Mouse (Mus musculus) retina, embryonic 14.5 days (tissue): ENCODE data around the gene Sycp2.
"Not testable (repeated sequence)": the region's sequence is repeated elsewhere in the genome, so short reads cannot be mapped to it uniquely, and the experiment has no call there.

Source experiments
- DNase-seq: peaks from one replicate; pipeline ENCODE4 v3.0.0-alpha.2; 2015; ENCODE audit warnings: low spot score

Sycp2 gene

GRCm38 (mm10) chr2:178413481-178414260, 6.2 kb upstream of the Sycp2 start:
- DNase-seq = no peak

DNA sequence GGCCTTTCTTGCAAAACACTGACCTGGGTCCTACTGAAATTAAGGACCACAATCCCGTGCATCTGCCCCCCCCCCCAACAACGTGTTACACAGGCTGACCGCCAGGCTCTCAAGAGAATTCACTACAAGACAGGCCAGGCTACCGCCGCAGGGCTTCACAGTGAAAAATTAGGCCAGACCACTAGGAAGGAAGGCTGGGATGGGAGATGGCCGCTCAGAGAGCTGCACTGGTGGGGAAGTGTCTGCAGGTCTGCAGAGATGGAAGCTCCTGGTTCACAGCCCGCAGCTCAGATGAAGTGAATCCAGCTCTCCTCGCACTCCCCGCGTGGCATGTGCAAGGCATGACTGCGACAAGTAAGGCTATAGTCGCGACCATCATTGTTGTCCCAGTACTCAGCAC, 5.6 kb upstream of the Sycp2 start:
- peak; percentile 44 for DNase-seq

DNA sequence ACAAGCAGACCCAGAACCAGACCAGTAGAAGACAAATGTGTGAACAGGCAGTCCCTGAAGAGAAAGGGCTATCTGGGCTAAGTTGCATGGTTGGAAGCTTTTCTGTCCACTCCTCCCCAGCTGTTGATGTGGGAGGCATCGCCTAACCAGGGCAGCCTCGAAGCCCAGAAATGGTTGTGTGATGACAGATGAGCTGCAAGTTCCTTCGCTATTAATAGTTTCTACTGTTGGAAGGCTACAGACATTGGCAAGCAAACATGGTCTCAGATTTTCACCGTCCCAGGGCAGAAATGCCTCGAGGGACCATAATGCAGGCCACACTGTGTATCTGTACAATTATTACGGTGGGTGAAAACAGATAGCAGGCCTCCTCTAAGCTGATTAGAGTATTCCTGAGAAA, 5.1 kb upstream of the Sycp2 start:
- DNase-seq = peak; percentile 32

DNA sequence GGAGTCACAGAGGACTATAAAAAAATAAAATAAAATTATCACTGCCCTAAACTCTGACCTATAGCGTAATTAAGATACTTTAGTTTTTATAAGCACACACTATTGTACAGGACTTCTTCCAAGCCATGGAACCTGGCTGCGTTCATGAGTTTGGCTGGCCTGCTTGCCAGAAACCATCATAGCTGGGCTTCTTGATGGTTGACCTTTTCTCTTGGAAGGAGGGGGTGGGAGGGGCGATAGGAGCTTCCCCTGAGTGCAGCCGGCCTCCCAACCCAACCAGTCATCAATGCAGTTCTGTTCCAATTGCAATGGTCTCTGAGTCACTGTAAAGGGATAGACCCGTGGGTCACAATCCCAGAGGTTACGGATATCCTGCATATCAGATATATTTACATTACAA, 2.8 kb upstream of the Sycp2 start:
- DNase-seq = no peak

- no peak for DNase-seq
Observed at GRCm38 (mm10) chr2:178409024-178409423, 1.5 kb upstream of the Sycp2 start.

- no peak for DNase-seq
Observed at GRCm38 (mm10) chr2:178342597-178342996, 64.9 kb downstream of the Sycp2 start.

DNA sequence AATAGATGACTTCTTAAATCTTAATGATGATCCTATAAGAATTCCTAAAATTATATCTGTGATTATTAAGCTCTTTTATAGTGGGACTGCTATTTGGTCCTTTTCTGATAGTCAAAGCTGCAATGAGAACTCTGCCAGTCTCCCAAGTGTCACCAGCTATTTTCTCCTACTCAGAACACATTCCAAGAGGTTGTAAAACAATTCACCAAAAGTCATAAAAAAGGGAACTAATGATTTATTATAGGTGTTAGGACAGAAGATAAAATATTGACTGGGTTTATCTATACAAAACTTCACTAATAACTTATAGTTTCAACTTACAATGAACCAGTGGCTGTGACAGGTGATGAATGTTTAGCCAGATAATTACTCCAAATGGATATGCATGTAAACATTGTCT, 65.4 kb downstream of the Sycp2 start:
- not testable (repeated sequence) for DNase-seq

- peak; percentile 41 for DNase-seq
Observed at GRCm38 (mm10) chr2:178339044-178339443, 68.4 kb downstream of the Sycp2 start.

GRCm38 (mm10) chr2:178337878-178338277, 69.6 kb downstream of the Sycp2 start:
- peak; percentile 68 for DNase-seq

GRCm38 (mm10) chr2:178329986-178330385, 77.5 kb downstream of the Sycp2 start:
- no peak for DNase-seq

DNA sequence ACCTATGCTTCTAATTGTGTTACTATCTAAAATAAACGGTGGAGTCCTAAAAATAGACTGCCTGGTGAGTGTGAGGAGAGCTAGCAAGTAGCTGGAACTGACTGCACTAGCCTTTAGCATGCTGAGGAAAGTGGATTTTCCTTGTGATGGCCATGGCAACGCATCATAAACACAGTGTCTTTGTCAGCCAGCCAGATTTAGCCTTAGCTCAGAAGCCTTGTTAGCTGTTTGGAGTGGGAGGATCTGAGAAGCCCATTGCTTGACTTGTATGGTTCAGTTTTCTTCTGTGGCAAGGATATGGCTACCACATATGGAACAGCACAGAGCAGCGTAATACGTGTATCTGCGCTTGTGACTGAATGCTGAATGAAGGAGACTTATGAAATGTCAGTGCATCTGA, 77.9 kb downstream of the Sycp2 start:
- DNase-seq = no peak

GRCm38 (mm10) chr2:178327466-178328040, 79.9 kb downstream of the Sycp2 start:
- DNase-seq = peak; percentile 87

DNA sequence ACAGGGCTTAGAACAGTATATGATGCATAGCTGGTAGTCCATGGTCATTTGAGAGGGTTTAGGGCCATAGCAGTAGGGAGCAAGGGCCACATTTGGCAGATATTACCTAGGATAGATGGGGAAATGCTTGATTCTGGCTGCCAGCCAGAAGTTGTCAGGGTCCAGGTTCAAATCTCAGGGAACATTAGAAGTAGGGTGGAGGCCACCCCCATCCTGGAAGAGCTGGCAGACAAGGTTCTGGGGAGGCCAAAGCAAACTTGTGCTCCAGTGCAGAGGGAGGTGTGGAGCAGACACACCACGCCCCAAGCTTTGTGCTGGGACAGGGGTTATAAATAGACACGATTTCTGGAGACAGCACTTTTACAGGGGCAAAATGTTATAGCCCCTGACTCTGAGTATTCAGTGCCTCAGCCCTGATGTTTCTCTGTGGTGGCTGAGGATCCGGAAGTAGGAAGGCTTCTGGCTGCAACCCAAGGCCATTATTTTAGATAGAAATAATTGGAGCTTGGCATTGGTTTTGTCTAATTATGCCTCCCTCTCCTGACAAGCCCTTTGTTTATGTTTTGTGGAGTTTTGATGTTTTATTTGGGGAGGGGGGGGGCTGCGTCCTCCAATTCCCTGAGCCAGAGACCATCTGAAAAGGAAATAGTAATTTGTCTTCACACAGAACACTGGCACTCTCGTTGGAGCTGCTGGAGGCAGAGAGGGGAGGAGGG, 80.6 kb downstream of the Sycp2 start:
- no peak for DNase-seq

DNA sequence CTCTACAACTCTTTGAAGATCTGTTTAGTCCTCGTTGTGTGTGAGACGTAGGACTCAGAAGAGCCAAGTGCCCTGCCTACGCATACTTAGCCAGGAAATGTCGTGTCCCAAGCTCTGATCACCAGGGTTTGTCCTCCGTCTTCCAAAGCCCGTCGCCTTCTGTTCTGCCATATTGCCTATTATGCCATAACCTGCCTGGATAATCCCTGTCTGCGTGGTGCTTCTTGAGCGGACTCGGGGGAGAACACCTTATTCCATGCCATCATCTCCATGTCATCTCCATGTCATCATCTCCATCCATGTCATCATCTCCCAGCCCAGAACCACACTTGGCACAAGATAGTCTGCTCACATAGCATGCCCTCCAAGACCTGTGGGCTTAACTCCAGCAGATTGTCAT, 81.4 kb downstream of the Sycp2 start:
- no peak for DNase-seq

GRCm38 (mm10) chr2:178324818-178325217, 82.7 kb downstream of the Sycp2 start:
- no peak for DNase-seq

GRCm38 (mm10) chr2:178324410-178324809, 83.1 kb downstream of the Sycp2 start:
- no peak for DNase-seq

DNA sequence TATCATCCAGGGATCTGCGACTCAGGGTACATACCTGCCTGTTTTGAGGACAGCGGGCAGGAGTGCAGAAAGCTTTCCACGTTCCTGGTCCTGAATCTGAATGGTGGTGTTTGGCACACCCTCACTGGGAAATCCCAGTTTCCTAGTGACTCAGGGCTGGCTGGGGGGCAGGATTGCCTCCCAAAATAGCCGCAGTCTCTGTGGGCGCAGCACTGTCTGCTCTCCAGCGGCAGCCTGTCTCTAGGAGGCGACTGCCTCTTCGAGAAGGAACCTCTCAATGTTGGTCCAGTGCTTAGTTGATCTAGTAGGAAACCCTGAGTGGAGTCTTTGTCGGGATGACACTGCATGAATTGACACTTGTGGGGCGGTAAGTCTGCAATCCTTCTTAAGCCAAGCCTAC, 86.2 kb downstream of the Sycp2 start:
- DNase-seq = no peak

DNA sequence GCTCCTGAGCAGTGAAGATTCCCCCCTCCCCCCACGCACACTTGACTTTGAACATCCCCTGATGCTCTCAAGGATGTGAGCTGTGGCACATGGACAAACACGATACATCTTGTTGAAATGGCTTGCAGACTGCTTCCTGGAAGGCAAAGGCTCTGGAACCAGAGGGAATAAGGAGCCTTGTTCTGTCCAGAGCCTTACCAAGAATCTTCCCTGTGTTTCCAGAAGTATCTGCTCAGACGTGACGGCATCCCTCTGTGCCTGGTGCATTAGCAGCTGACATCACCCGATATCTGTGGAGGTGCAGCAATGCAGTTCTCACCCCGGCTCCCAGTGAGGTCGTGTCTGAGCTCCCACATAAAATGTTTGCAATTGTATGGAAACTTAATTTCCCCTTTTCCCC, 87.7 kb downstream of the Sycp2 start:
- no peak for DNase-seq

DNA sequence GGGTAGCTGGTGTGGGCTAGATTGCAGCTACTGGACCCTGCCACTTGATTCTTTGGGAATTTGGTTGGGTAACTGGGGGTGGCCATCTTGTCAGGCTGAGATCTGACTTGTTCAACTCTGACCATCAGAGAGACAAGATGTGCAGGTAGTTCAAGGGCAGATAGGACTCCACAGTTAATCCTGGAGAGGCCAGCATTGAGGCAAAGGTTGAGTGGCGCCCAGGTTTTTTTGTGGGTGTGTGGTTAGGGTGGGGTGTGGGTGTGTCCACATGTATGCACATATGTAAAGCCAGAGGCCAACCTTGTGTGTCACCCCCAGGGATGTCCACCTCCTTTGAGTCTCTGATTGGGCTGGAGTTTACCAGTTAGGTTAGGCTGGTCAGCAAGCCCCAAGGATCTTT, 91.2 kb downstream of the Sycp2 start:
- no peak for DNase-seq

GRCm38 (mm10) chr2:178313539-178313938, 93.9 kb downstream of the Sycp2 start:
- no peak for DNase-seq

DNA sequence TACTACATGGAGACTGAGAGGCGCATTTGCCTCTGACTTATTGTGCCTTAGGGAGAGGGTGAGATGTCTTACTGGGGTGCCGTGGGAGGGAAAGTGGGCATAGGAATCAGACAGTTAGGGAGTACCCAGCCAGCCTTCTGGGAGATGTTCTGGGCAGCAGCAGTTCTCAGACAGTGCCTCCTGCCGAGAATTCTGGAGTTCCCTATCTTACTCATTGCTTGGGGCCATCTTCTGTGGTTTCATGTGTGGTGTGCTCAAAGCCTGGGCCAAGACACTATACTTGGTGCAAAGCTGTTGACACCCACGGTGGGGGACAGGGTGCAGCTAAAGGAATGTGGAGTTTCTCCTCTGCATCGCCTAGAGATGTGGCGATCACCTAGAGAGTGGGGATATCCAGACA, 102.8 kb downstream of the Sycp2 start:
- no peak for DNase-seq

GRCm38 (mm10) chr2:178304188-178304529, 103.3 kb downstream of the Sycp2 start:
- no peak for DNase-seq

DNA sequence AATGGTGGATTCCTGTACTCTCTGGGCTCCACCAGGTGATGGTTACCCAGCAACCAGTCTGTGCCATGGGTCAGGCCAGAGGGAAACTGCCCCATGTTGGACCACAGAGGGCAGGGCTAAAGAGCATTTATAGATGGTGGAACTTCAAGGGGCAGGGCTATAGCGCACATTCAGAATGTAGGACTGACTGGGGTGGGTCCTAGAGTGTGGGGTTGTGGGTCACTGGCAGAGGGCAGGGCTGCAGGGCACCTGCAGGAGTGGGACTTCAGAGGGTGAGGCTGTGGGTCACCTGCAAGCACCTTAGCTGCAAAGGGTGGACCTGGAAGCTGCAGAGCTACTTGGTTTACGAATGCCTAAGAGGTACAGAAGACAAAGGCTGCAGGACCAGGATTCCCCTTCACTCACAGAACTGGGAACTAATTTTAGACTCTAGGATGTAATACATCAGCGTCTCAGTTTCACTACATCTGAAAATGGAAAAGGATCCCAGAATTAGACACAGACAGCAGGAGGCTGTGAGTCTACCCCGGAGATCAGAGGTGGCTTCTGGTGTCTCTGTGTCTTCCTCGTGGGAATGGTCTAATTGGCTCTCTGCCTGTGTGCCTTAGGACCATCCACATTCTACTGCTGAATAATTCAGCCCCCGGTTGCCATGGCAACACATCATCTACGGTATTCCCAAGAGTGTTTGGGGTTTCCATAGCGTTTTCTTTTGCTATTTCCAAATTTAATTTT, 103.9 kb downstream of the Sycp2 start:
- DNase-seq = peak; percentile 58
